Mouse (Mus musculus): Measurements from ENCODE around the gene Rep15. TPM values are rescaled to one million over a fixed set of nuclear protein-coding genes. Genes with fewer than 3 reads are reported as not detected.
A peak's percentile ranks its signal among the peaks of the same experiment; 100 is the strongest.

Rep15 gene
- polyA plus RNA-seq (2012; rRNA removed) (0.99 and 1.3 TPM in 2 replicates), polyA plus RNA-seq (2014; fragmentation: Nextera tagmentation; extraction: Ambion mirVana) (1.3 and 1.4 TPM in 2 replicates)

DNA sequence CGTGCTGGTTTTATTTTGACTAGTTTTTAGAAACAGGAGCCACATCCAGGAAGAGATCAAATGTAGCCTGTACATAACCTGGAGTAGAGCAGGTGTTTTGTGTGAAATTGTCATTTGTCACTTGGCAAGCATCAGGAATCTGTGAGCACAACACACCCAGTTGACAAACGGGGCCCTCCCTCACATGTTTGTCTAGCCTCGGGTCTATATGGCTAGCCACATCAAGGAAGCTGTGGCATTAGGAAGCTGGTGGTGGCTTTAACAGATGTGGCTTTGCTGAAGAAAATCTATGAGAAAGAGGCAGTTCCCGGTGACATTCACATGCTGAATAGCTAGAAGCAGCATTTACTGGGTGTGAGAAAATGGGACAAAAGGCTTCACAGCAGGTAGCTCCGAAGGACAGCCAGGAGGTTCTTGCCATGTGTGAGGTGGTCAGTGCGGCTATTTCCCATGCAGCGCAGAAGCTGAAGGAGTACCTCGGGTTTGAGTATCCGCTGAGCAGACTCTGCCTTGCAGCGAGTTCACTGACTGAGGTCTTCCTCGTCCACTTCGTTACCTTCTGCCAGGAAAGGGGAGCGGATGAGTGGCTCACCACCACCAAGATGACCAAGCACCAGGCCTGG is at the start of gene Rep15:
Rep15 (plus strand) TSS at position 282 of the 623 bp plus-strand sequence.
- no peak for DNase-seq (ENCODE audit: low spot score)
- no peak within 1 kb of the TSS for H3K9ac ChIP-seq (ENCODE audit: low read depth, low read length, severe bottlenecking)
- TF ChIP-seq POLR2A (IDR thresholded peaks at IDR 0.05; ENCODE audit: borderline replicate concordance, extremely low read depth, insufficient read depth, insufficient read length): no peak
- no peak within 1 kb of the TSS for H3K27ac ChIP-seq (replicated peaks; ENCODE audit: low read depth, low read length)
- no peaks in the 10 kb centered on the region for H3K27me3 ChIP-seq (ENCODE audit: control insufficient read depth, insufficient read depth, low read length)
- H3K36me3 ChIP-seq (ENCODE audit: control insufficient read depth, insufficient read depth, low read length): peaks cover 44% of the 10 kb centered on the region
- H3K4me1 ChIP-seq (ENCODE audit: control insufficient read depth, insufficient read depth, low read length): no peaks in the 10 kb centered on the region
- H3K4me3 ChIP-seq (replicated peaks; ENCODE audit: low read length): no peak within 1 kb of the TSS
- no peaks in the 10 kb centered on the region for H3K9me3 ChIP-seq (ENCODE audit: control insufficient read depth, low read length)
- H3K4me2 ChIP-seq (replicated peaks; ENCODE audit: low read depth, low read length, severe bottlenecking): no peak within 1 kb of the TSS
- 48% methylated on average over 13 of the region's 13 CpGs for WGBS
- no peak for ATAC-seq (ENCODE audit: low FRiP score, low read depth)

DNA sequence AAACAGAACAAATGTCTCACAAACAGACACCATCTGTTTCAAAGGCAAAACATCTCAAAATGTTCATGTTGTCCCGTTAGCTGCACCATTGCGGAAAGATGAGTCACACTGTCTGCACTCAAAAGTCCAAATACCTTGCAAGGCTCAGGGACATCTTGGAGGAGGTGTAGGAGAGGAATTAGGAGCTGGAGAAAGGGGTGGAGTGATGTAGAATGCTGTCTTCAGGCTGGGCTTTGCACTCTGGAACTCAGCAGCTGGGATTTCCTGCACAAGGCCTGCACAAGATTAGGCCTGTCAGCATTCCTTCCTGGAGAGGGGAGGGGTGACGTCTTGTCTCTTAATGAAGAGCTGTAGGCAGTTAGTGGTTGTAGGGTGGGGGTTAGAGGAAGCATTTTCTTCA is 47.8 kb upstream of the Rep15 start:
- DNase-seq (ENCODE audit: low spot score): no peak
- 61% methylated on average over 3 of the region's 3 CpGs for WGBS
- Histone ChIP-seq H3K4me2 (replicated peaks; ENCODE audit: low read depth, low read length, severe bottlenecking) (no peak overlapping the region), H3K4me3 (replicated peaks; ENCODE audit: low read length) (no peak overlapping the region), H3K4me1 (ENCODE audit: control insufficient read depth, insufficient read depth, low read length) (peaks cover 11% of the 10 kb centered on the region), H3K9ac (ENCODE audit: low read depth, low read length, severe bottlenecking) (no peak overlapping the region), H3K36me3 (ENCODE audit: control insufficient read depth, insufficient read depth, low read length) (no peaks in the 10 kb centered on the region; the same call in 1 of the 2 replicates), H3K27me3 (ENCODE audit: control insufficient read depth, insufficient read depth, low read length) (no peaks in the 10 kb centered on the region), H3K9me3 (ENCODE audit: control insufficient read depth, low read length) (no peaks in the 10 kb centered on the region), H3K27ac (replicated peaks; ENCODE audit: low read depth, low read length) (no peak overlapping the region)
- TF ChIP-seq POLR2A (IDR thresholded peaks at IDR 0.05; ENCODE audit: borderline replicate concordance, extremely low read depth, insufficient read depth, insufficient read length): no peak
- ATAC-seq (ENCODE audit: low FRiP score, low read depth): 0 out of 2 replicates have a peak, but pooled peaks have one; percentile 21

- no peak overlapping the region for H3K27ac ChIP-seq (replicated peaks; ENCODE audit: low read depth, low read length)
- H3K27me3 ChIP-seq (ENCODE audit: control insufficient read depth, insufficient read depth, low read length): no peaks in the 10 kb centered on the region
- no peak overlapping the region for H3K4me2 ChIP-seq (replicated peaks; ENCODE audit: low read depth, low read length, severe bottlenecking)
- peaks cover 32% of the 10 kb centered on the region for H3K36me3 ChIP-seq (ENCODE audit: control insufficient read depth, insufficient read depth, low read length)
- H3K4me3 ChIP-seq (replicated peaks; ENCODE audit: low read length): no peak overlapping the region
- DNase-seq (ENCODE audit: low spot score) (peak; percentile 81), ATAC-seq (ENCODE audit: low FRiP score, low read depth) (no peak)
- no peak overlapping the region for H3K9ac ChIP-seq (ENCODE audit: low read depth, low read length, severe bottlenecking)
- no peaks in the 10 kb centered on the region for H3K4me1 ChIP-seq (ENCODE audit: control insufficient read depth, insufficient read depth, low read length)
- no peaks in the 10 kb centered on the region for H3K9me3 ChIP-seq (ENCODE audit: control insufficient read depth, low read length)
- TF ChIP-seq POLR2A (IDR thresholded peaks at IDR 0.05; ENCODE audit: borderline replicate concordance, extremely low read depth, insufficient read depth, insufficient read length): no peak
- 45% methylated on average over 5 of the region's 5 CpGs for WGBS
These were observed 38.1 kb upstream of the Rep15 start for GRCm38 (mm10) chr6:146994236-146994635.

DNA sequence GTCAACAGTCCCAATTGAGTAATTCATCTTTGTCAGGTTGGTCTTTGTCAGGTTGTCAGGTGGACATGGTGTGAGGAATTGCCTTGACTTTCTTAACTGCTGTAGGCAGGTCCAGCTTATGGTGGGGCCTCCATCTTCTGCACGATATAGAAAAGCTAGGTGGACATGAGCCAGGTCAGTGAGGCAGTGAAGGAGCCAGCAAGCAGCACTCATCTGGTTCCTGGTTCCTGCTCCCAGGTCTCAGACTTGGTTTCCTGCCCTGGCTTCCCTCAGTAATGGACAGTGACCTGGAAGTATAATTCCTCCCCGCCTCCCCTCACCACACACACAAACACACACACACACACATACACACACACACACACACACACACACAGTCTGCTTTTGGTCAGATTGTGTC is 37.0 kb upstream of the Rep15 start:
- TF ChIP-seq POLR2A (IDR thresholded peaks at IDR 0.05; ENCODE audit: borderline replicate concordance, extremely low read depth, insufficient read depth, insufficient read length): no peak
- DNase-seq (ENCODE audit: low spot score) (no peak), ATAC-seq (ENCODE audit: low FRiP score, low read depth) (no peak)
- H3K9ac ChIP-seq (ENCODE audit: low read depth, low read length, severe bottlenecking): no peak overlapping the region
- no peaks in the 10 kb centered on the region for H3K4me1 ChIP-seq (ENCODE audit: control insufficient read depth, insufficient read depth, low read length)
- no peak overlapping the region for H3K4me3 ChIP-seq (replicated peaks; ENCODE audit: low read length)
- no peaks in the 10 kb centered on the region for H3K27me3 ChIP-seq (ENCODE audit: control insufficient read depth, insufficient read depth, low read length)
- 88% methylated on average over 2 of the region's 2 CpGs for WGBS
- peaks cover 42% of the 10 kb centered on the region for H3K36me3 ChIP-seq (ENCODE audit: control insufficient read depth, insufficient read depth, low read length)
- no peak overlapping the region for H3K4me2 ChIP-seq (replicated peaks; ENCODE audit: low read depth, low read length, severe bottlenecking)
- H3K9me3 ChIP-seq (ENCODE audit: control insufficient read depth, low read length): no peaks in the 10 kb centered on the region
- H3K27ac ChIP-seq (replicated peaks; ENCODE audit: low read depth, low read length): no peak overlapping the region

DNA sequence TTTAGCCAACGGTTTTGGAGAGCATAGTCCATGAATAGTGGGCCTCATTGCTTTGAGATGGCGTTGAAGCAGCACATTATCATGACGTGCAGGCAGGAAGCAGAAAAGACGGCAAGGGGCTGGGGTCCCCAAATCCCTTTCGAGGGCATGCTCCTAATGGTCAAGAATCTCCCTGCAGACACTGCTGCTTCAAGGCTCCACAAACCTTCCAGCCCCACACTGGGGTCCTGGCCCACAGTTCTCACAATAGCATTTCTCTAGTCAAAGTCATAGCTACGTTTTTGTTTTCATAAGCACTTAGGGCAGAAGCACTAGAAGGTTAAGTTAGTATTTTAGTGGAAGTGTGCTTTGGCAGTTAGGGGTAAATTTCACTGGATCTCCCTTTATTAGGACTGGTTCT is 36.5 kb upstream of the Rep15 start:
- Histone ChIP-seq H3K36me3 (ENCODE audit: control insufficient read depth, insufficient read depth, low read length) (peaks cover 46% of the 10 kb centered on the region), H3K4me3 (replicated peaks; ENCODE audit: low read length) (no peak overlapping the region), H3K27me3 (ENCODE audit: control insufficient read depth, insufficient read depth, low read length) (no peaks in the 10 kb centered on the region), H3K9me3 (ENCODE audit: control insufficient read depth, low read length) (no peaks in the 10 kb centered on the region), H3K4me1 (ENCODE audit: control insufficient read depth, insufficient read depth, low read length) (no peaks in the 10 kb centered on the region), H3K27ac (replicated peaks; ENCODE audit: low read depth, low read length) (no peak overlapping the region), H3K9ac (ENCODE audit: low read depth, low read length, severe bottlenecking) (no peak overlapping the region), H3K4me2 (replicated peaks; ENCODE audit: low read depth, low read length, severe bottlenecking) (no peak overlapping the region)
- 88% methylated on average over 6 of the region's 6 CpGs for WGBS
- ATAC-seq (ENCODE audit: low FRiP score, low read depth): no peak
- no peak for DNase-seq (ENCODE audit: low spot score)
- TF ChIP-seq POLR2A (IDR thresholded peaks at IDR 0.05; ENCODE audit: borderline replicate concordance, extremely low read depth, insufficient read depth, insufficient read length): no peak
